Mouse (Mus musculus): ENCODE results near the gene Rassf5. TPM values are rescaled to one million over a fixed set of nuclear protein-coding genes. Genes with fewer than 3 reads are reported as not detected.
"Not testable (repeated sequence)": the region's sequence is repeated elsewhere in the genome, so short reads cannot be mapped to it uniquely, and the experiment has no call there.

Rassf5 gene
- total RNA-seq, 2 experiments from 2014 or later: 10.6 to 10.8 TPM

- no peak for DNase-seq
Measured at GRCm38 (mm10) chr1:131178083-131178482, 67.0 kb downstream of the Rassf5 start.

- peak; percentile 51 for DNase-seq
Measured at GRCm38 (mm10) chr1:131177249-131177648, 67.8 kb downstream of the Rassf5 start.

GRCm38 (mm10) chr1:131175819-131176218, 69.2 kb downstream of the Rassf5 start:
- DNase-seq: no peak

- no peak for DNase-seq
Measured at GRCm38 (mm10) chr1:131175189-131175588, 69.9 kb downstream of the Rassf5 start.

- DNase-seq: no peak
Measured at GRCm38 (mm10) chr1:131174299-131174861, 70.7 kb downstream of the Rassf5 start.

GRCm38 (mm10) chr1:131173809-131174208, 71.2 kb downstream of the Rassf5 start:
- no peak for DNase-seq

- no peak for DNase-seq
Measured at GRCm38 (mm10) chr1:131173001-131173400, 72.1 kb downstream of the Rassf5 start.

- DNase-seq: no peak
Measured at GRCm38 (mm10) chr1:131167612-131168011, 77.4 kb downstream of the Rassf5 start.

- no peak for DNase-seq
Measured at GRCm38 (mm10) chr1:131164427-131164826, 80.6 kb downstream of the Rassf5 start.

- DNase-seq: no peak
Measured at GRCm38 (mm10) chr1:131161091-131161490, 84.0 kb downstream of the Rassf5 start.

GRCm38 (mm10) chr1:131159573-131160327, 85.3 kb downstream of the Rassf5 start:
- DNase-seq: not testable (repeated sequence)

- DNase-seq: peak; percentile 65
Measured at GRCm38 (mm10) chr1:131155456-131155855, 89.6 kb downstream of the Rassf5 start.

- DNase-seq: peak; percentile 94
Measured at GRCm38 (mm10) chr1:131153018-131153629, 91.9 kb downstream of the Rassf5 start, which contains the start of gene Eif2d. Eif2d (plus strand) TSS chr1:131153181.

- DNase-seq: no peak
Measured at GRCm38 (mm10) chr1:131149496-131149895, 95.6 kb downstream of the Rassf5 start.

- no peak for DNase-seq
Measured at GRCm38 (mm10) chr1:131146181-131146614, 98.9 kb downstream of the Rassf5 start.

- not testable (repeated sequence) for DNase-seq
Measured at GRCm38 (mm10) chr1:131145222-131145621, 99.8 kb downstream of the Rassf5 start.

GRCm38 (mm10) chr1:131142472-131142871, 102.6 kb downstream of the Rassf5 start:
- DNase-seq: no peak

- DNase-seq: no peak
Measured at GRCm38 (mm10) chr1:131141449-131141848, 103.6 kb downstream of the Rassf5 start.

- DNase-seq: no peak
Measured at GRCm38 (mm10) chr1:131139102-131140095, 105.7 kb downstream of the Rassf5 start.

GRCm38 (mm10) chr1:131138191-131139016, 106.7 kb downstream of the Rassf5 start, which contains the start of gene Dyrk3:
Dyrk3 (minus strand) TSS chr1:131138340.
- DNase-seq: peak; percentile 95

GRCm38 (mm10) chr1:131137717-131138118, 107.3 kb downstream of the Rassf5 start:
- DNase-seq: no peak

Measured in adrenal gland, postnatal 10 days (tissue).